Mouse (Mus musculus) embryonic facial prominence, embryonic 14.5 days (tissue): ENCODE measurements at regions not wholly inside any gene's neighbourhood (a gene's known extent, or its start where the extent isn't known, plus 50 kb on each side); places are given as distances from the start of the nearest gene placed in this dataset.

ENCODE experiments used
- ATAC-seq: fragments of 200-750 bp; cut with Nextera tagmentation; 2 replicates; pipeline ENCODE4 v1.8.0; 2017; ENCODE audit warnings: low read depth, moderate number of reproducible peaks, moderate TSS enrichment
- DNase-seq: peaks from one replicate; pipeline ENCODE4 v3.0.0-alpha.2; 2015; ENCODE audit warnings: low spot score
- H3K27ac ChIP-seq: fragments of 300-500 bp; sonication (generic); replicated peaks from 2 replicates; pipeline ENCODE4 v1.5.1; 2014; ENCODE audit warnings: low read depth, mild to moderate bottlenecking, low read length, moderate library complexity
- H3K27me3 ChIP-seq: fragments of 300-500 bp; sonication (generic); replicated peaks from 2 replicates; pipeline ENCODE4 v1.6.1; 2014; ENCODE audit warnings: low read length; ENCODE audit not compliant: control insufficient read depth, insufficient read depth
- H3K36me3 ChIP-seq: fragments of 300-500 bp; sonication (generic); 2 replicates; pipeline ENCODE4 v1.6.1; 2014; ENCODE audit warnings: low read length, mixed read lengths; ENCODE audit not compliant: control insufficient read depth, insufficient read depth
- H3K4me1 ChIP-seq: fragments of 300-500 bp; sonication (generic); 2 replicates; pipeline ENCODE4 v1.6.1; 2014; ENCODE audit warnings: antibody characterized with exemption, low read length; ENCODE audit not compliant: control insufficient read depth, insufficient read depth
- H3K4me2 ChIP-seq: fragments of 300-500 bp; sonication (generic); 2 replicates; pipeline ENCODE4 v1.6.1; 2014; ENCODE audit warnings: low read depth, mild to moderate bottlenecking, low read length, moderate library complexity, mixed read lengths
- H3K4me3 ChIP-seq: fragments of 300-500 bp; sonication (generic); 2 replicates; pipeline ENCODE4 v1.5.1; 2014; ENCODE audit warnings: low read depth, mild to moderate bottlenecking, low read length
- H3K9ac ChIP-seq: fragments of 300-500 bp; sonication (generic); 2 replicates; pipeline ENCODE4 v1.6.1; 2014; ENCODE audit warnings: low read depth, mild to moderate bottlenecking, low read length, moderate library complexity, mixed read lengths
- H3K9me3 ChIP-seq: fragments of 300-500 bp; sonication (generic); 2 replicates; pipeline ENCODE4 v1.6.1; 2016; ENCODE audit warnings: low read length; ENCODE audit not compliant: control insufficient read depth
- WGBS: fragments of 180-500 bp; shearing (Covaris S2); extraction: QIAGEN DNeasy Blood & Tissue Kit; methylation state at CpG from one replicate; pipeline ENCODE4 v1.1.7; 2014; 5-methylcytosine and 5-hydroxymethylcytosine counted together

- Histone ChIP-seq H3K4me3 (no peak overlapping the region), H3K9ac (no peak overlapping the region), H3K27ac (no peak overlapping the region), H3K27me3 (no peaks in the 10 kb centered on the region), H3K9me3 (no peaks in the 10 kb centered on the region), H3K4me1 (no peaks in the 10 kb centered on the region), H3K4me2 (no peak overlapping the region), H3K36me3 (no peaks in the 10 kb centered on the region)
- DNase-seq (no peak), ATAC-seq (no peak)
- WGBS: 82% methylated on average over 1 of the region's 1 CpGs
These were observed 580.0 kb upstream of the Cdh12 start for GRCm38 (mm10) chr15:19869041-19869440.

GRCm38 (mm10) chr15:19872611-19873010, 576.5 kb upstream of the Cdh12 start:
- 52% methylated on average over 2 of the region's 2 CpGs for WGBS
- Histone ChIP-seq H3K9me3 (no peaks in the 10 kb centered on the region), H3K4me3 (no peak overlapping the region), H3K27ac (no peak overlapping the region), H3K36me3 (no peaks in the 10 kb centered on the region), H3K4me2 (no peak overlapping the region), H3K4me1 (no peaks in the 10 kb centered on the region), H3K9ac (no peak overlapping the region), H3K27me3 (no peaks in the 10 kb centered on the region)
- DNase-seq (peak; percentile 13), ATAC-seq (no peak)
